Mouse (Mus musculus) limb, embryonic 10.5 days (tissue): Measurements from ENCODE around the gene Ccdc88b. TPM values are rescaled to one million over a fixed set of nuclear protein-coding genes. Genes with fewer than 3 reads are reported as not detected.

Experiments
- microRNA-seq: library from miRNA; unstranded; fragments of <30 nt; microRNA quantifications from one replicate; pipeline ENCODE4, GENCODE M21; 2017
- polyA plus RNA-seq: library from polyadenylated mRNA; unstranded; fragments of >200 nt; fragmentation: Nextera tagmentation; extraction: Ambion mirVana; gene quantifications from 2 replicates; pipeline ENCODE4 v1.2.1, GENCODE M21; 2016

Ccdc88b gene
- polyA plus RNA-seq, 1 experiment from 2014 or later: 0.61 TPM

Small RNA genes within 50 kb of the gene (microRNA-seq; reads per million reads assigned to microRNA genes)
- not detected for gene Mir5046

Other genes starting within 250 kb of the Ccdc88b start
- gene Rps6ka4, start 17.6 kb downstream of the Ccdc88b start, polyA plus RNA-seq: 2.8 and 4.8 TPM in 2 replicates
- 157 and 168 TPM in 2 replicates for gene Trmt112, start 51.5 kb upstream of the Ccdc88b start, polyA plus RNA-seq
- gene Prdx5, start 51.9 kb upstream of the Ccdc88b start, polyA plus RNA-seq: 122 and 131 TPM in 2 replicates
- 6.2 and 7.0 TPM in 2 replicates for gene Esrra, start 63.6 kb upstream of the Ccdc88b start, polyA plus RNA-seq
- gene Catsperz, start 67.2 kb upstream of the Ccdc88b start, polyA plus RNA-seq: 0.76 and 0.93 TPM in 2 replicates
- 0.11 TPM in 1 of 2 replicates, not detected in the other for gene Kcnk4, start 76.3 kb upstream of the Ccdc88b start, polyA plus RNA-seq
- gene Bad, start 83.7 kb upstream of the Ccdc88b start, polyA plus RNA-seq: 51.8 and 55.3 TPM in 2 replicates
- gene Gpr137, start 84.3 kb upstream of the Ccdc88b start, polyA plus RNA-seq: 21.6 and 24.4 TPM in 2 replicates
- gene Ppp1r14b, start 116.8 kb upstream of the Ccdc88b start, polyA plus RNA-seq: 245 and 281 TPM in 2 replicates
- gene Plcb3, start 118.3 kb upstream of the Ccdc88b start, polyA plus RNA-seq: 29.2 and 37.8 TPM in 2 replicates
- 94.0 and 102 TPM in 2 replicates for gene Fkbp2, start 122.3 kb upstream of the Ccdc88b start, polyA plus RNA-seq
- 41.1 and 41.7 TPM in 2 replicates for gene Vegfb, start 129.4 kb upstream of the Ccdc88b start, polyA plus RNA-seq
- 17.4 and 19.4 TPM in 2 replicates for gene Dnajc4, start 134.4 kb upstream of the Ccdc88b start, polyA plus RNA-seq
- gene Nudt22, start 137.9 kb upstream of the Ccdc88b start, polyA plus RNA-seq: 21.1 and 21.2 TPM in 2 replicates
- 7.4 and 10.6 TPM in 2 replicates for gene Trpt1, start 137.9 kb upstream of the Ccdc88b start, polyA plus RNA-seq
- gene Fermt3, start 161.3 kb upstream of the Ccdc88b start, polyA plus RNA-seq: 7.0 and 7.5 TPM in 2 replicates
- 455 and 483 TPM in 2 replicates for gene Stip1, start 181.8 kb upstream of the Ccdc88b start, polyA plus RNA-seq
- gene Macrod1, start 198.6 kb upstream of the Ccdc88b start, polyA plus RNA-seq: 2.8 and 4.4 TPM in 2 replicates
- gene Flrt1, start 247.5 kb upstream of the Ccdc88b start, polyA plus RNA-seq: 0.54 and 1.6 TPM in 2 replicates